Mouse (Mus musculus): ENCODE measurements at regions not wholly inside any gene's neighbourhood (a gene's known extent, or its start where the extent isn't known, plus 50 kb on each side); places are given as distances from the start of the nearest gene placed in this dataset.

GRCm38 (mm10) chr16:71952879-71953406, 355.2 kb upstream of the Robo1 start:
- no peak for DNase-seq (ENCODE audit: low spot score in 2 of 2)

DNA sequence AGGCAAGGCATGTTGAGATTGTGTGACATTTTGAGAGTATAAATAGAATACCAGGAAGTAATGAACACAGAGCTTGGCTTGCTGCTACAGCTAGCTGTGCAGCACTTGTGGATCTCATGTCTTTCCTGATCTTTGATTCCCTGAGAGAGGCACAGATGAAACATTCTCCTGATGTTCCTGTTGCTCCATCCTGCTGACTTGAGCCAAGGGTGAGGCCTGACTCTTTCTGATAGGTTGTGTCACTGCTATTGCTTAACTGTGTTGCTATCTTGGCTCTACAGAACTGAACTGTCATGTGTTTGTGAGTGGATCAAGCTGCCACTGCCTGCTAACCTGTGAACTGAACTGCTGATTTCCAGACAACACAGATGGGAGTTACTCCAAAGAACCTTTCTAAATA, 344.5 kb upstream of the Robo1 start:
- DNase-seq (ENCODE audit: low spot score in 2 of 2): no peak

DNA sequence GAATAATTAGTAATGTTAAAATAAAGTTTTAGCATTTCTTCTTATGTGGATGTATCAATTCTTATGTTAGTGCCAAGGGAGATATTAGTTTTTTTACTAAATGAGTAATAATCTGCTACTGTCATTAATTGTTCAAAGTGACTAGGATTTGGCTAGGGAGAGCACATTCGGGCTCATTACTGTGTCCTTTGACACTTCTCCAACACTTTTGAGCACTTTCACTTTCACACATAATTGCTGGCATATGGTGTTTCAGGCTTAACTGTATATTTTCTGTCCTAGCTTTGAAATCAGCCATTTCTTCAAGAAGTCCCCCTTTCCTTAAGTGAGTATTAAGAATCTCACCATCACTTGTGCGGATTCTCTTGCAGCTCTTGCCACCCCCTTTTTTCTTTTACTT, 334.3 kb upstream of the Robo1 start:
- DNase-seq (ENCODE audit: low spot score in 2 of 2): no peak

DNA sequence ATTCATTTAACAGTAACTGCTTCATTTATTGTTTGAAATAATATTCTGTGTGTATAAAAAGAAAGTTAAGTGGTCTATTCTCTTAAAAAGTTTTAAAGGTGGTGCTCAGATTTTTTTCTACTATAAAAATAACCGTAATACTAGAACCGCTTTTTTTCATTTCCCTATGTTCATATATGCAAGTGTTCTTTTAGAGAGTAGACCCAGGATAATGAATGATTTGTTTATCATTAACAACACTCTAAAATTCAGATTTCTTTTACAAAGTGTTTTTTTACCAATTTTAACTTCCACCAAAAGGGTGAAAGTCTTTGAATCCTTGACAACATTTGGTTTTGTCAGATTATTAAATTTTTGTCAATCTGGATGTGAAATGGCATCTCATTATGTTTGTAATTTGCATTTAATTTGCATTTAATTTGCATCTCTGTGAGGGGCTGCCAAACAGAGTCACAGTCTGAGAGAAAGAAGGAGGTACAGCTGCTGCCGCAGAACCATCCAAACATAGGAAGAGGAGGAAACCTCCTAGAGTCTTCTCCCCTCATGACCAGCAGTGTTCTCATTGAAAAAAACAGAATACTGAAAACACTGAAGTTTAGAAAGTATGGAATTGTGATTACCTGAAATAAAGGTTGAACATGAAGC, 310.4 kb upstream of the Robo1 start:
- no peak for DNase-seq (ENCODE audit: low spot score in 2 of 2)

DNA sequence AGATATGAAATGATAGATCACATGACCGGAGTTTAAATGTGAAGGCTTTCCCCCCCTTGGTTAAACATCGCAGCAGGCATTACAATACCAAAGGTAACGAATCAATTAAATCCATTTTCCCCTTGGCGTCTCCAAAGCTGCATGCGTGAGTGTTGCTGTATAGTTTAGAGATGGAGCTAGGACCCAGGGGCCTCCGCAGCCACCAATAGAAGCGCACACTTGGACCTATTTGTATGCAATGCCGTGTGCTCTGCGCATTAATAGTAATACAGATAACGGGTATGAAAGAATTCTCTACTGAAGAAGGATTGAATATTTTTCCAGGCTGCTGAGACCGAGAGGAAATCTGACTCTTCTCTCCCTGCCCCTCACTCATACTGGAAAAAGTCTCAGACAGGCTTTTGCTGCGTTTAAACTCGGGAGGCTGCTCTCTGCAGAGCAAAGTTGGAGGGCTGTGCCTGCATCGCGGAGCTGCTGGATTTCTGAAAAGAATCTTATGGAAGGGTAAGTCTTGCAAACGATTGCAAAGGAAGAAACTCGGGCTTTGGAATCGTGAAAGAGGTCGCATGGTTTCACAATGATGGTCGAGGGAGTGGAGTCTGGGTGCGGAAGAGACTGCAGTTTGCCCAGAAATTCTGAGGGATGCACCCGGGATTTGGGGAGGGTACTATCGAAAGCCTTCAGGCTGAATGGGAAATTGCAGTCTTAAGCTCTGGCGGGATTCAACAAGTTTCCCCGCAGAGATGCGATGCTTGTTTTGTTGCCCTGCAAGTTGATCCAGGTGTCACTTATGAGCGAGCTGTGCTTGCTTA, 280.5 kb upstream of the Robo1 start:
- DNase-seq (ENCODE audit: low spot score in 2 of 2): peak in 1 of 2 experiments; percentile 25

- DNase-seq (ENCODE audit: low spot score in 2 of 2): no peak
Measured at GRCm38 (mm10) chr16:72028216-72028610, 279.9 kb upstream of the Robo1 start.

GRCm38 (mm10) chr16:72028798-72029197, 279.3 kb upstream of the Robo1 start:
- DNase-seq (ENCODE audit: low spot score in 2 of 2): peak in 1 of 2 experiments; percentile 12

DNA sequence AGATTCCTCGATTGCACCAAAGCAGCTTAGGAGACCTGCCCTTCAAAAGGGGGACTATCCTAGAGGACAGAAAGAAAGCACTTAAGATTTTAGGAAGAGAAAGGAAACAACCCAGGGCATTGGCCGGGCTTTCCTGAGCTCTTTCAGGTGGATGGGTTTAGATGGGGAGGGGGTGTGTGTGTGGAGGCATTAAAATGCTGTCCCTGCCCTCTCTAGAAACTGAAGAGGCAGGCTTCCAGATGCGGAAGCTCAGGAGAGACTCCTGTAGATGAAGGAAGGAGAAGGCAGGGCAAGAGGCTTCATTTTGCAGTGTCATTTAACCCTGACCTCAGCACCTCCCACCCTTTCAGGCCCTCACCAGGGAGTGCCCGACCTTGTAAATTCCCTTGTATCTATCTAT, 278.8 kb upstream of the Robo1 start:
- DNase-seq (ENCODE audit: low spot score in 2 of 2): no peak

DNA sequence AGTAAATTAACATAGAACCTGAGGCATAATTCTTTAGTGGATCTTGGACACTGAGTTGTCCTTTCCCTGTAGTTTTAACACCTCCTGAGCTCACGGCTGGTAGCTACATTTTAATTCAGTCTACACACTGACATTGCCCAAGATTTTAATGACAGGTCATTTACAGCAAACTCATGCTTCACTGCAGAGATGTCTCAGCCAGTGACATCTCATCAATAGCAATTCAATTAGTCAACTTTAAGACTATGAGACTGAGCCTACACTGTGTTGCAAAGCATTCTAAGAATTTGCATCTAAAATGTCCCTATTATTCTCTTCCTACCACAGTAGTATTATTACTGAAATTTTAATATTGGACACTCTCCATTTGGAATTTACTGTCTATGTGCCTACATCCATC, 239.9 kb upstream of the Robo1 start:
- DNase-seq (ENCODE audit: low spot score in 2 of 2): no peak

DNA sequence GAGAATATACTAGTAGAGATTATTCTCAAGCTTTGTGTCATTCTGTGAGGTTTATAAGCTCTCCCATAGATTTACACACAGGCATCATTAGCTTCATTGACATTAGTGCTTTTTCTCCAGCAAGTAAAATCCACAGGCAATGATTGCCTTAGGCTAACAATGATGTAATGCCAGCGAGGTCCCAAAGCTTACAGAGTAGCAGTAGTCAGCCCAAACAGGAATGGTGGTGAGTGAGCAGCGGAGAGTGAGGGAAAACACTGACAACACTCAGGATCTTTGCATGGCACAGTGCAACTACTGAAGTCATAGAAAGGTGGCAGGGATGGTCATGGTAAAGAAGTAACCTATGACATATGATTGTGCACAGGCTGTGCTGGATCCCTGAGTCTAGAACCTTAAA, 238.5 kb upstream of the Robo1 start:
- no peak for DNase-seq (ENCODE audit: low spot score in 2 of 2)

DNA sequence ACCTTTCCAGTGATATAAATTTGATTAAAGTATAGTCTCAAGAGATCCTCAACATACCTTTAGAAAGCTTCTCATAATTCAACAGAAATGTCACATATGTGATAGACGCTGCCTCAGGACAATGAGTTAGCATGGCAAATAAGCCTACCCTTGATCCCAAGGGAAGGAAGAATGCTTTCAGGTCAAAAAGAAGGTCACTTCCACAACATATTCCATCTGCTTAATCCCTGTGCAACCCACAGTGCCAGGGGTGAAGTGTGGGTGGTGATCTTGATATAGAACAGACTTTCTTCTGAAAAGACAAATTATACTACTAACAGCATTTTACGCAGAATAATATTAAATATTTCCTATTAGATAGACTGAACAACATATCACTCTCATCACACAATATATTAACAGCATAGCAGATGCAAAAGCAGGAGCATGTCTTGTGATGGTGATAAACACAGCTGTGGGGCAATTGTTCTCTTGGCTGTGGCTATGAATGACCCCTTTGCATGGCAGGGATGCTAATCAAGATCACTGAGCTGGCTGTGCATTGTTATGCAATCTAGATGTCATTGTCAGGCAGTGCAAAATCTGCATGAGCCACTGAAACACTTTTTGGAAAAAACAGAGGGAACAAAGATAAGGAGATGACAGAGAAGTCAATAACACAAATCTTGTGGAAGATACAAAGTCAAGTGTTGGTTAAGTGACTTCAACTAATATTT, 236.2 kb upstream of the Robo1 start:
- no peak for DNase-seq (ENCODE audit: low spot score in 2 of 2)

DNA sequence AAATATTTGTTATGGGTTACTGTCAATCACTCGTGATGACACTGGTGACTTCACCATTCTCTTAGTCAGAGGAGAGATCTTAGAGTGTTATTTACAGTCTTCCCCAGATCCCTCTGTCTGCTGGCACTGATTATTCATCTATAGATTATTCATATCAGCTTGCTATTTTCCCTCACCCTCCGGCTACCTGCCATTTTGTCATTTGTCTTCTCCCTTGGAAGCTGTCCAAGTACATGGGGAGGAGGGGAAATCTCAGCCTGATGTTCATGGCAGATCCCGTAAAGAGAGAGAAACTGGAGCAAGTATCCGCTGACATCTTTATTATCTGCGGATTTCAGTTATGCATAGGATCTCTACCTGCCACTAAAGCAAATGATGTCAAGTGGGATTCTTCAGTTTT, 222.9 kb upstream of the Robo1 start:
- no peak for DNase-seq (ENCODE audit: low spot score in 2 of 2)

- no peak for DNase-seq (ENCODE audit: low spot score in 2 of 2)
Measured at GRCm38 (mm10) chr16:72088053-72088452, 220.1 kb upstream of the Robo1 start.

DNA sequence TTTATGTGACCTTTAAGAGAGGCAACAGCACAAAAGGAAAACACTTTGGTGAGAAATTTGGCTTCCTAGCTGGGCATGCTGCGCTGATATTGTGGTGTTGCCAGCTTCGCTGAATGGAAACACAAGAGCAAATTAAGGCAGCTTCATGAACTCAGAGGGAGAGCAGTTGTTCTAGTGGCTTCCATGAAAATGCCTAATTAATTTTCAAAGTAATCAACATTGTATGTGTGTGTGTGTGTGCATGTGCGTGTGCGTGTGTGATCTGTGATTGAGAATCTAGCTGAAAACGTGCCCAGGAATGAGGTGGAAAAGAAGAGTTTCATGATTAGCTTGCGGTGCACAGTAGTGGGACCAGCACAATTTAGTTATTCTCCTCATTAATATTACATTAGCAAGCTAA, 219.2 kb upstream of the Robo1 start:
- DNase-seq (ENCODE audit: low spot score in 2 of 2): no peak

Data from left cerebral cortex, adult 8-10 months (tissue).